Mouse (Mus musculus): ENCODE measurements around the gene Kif24.

The Kif24 gene

GRCm38 (mm10) chr4:41349199-41349591 is 115.5 kb downstream of the Kif24 start:
- DNase-seq (ENCODE audit: low read depth, low spot score): no peak

GRCm38 (mm10) chr4:41348584-41349198 is 116.0 kb downstream of the Kif24 start, which contains the start of gene Ubap1:
Gene Ubap1, plus strand, starts transcription at chr4:41348996.
- peak; percentile 96 for DNase-seq (ENCODE audit: low read depth, low spot score)

- peak; percentile 59 for DNase-seq (ENCODE audit: low read depth, low spot score)
Measured at GRCm38 (mm10) chr4:41347839-41348238, 116.8 kb downstream of the Kif24 start.

- DNase-seq (ENCODE audit: low read depth, low spot score): no peak
Measured at GRCm38 (mm10) chr4:41346011-41346410, 118.7 kb downstream of the Kif24 start.

GRCm38 (mm10) chr4:41340912-41341550 is 123.7 kb downstream of the Kif24 start:
- DNase-seq (ENCODE audit: low read depth, low spot score): no peak

All from CD4-positive, CD25-positive, alpha-beta regulatory T cell, adult 2 months (primary cell).